Mouse (Mus musculus) hindbrain, embryonic 16.5 days (tissue): ENCODE measurements around the gene Kctd7. TPM values are rescaled to one million over a fixed set of nuclear protein-coding genes. Genes with fewer than 3 reads are reported as not detected.
A peak's percentile ranks its signal among the peaks of the same experiment; 100 is the strongest.

Experiments used
- ATAC-seq: fragments of 200-750 bp; cut with Nextera tagmentation; 2 replicates; pipeline ENCODE4 v1.8.0; 2017; ENCODE audit warnings: moderate TSS enrichment, moderate library complexity
- H3K27ac ChIP-seq: fragments of 300-500 bp; sonication (generic); 2 replicates; pipeline ENCODE4 v1.5.1; 2014; ENCODE audit warnings: low read depth, mild to moderate bottlenecking, control low read depth, low read length, moderate library complexity
- H3K27me3 ChIP-seq: fragments of 300-500 bp; sonication (generic); replicated peaks from 2 replicates; pipeline ENCODE4 v1.6.1; 2014; ENCODE audit warnings: low read length; ENCODE audit not compliant: control insufficient read depth, insufficient read depth
- H3K36me3 ChIP-seq: fragments of 300-500 bp; sonication (generic); 2 replicates; pipeline ENCODE4 v1.6.1; 2014; ENCODE audit warnings: mild to moderate bottlenecking, low read length, moderate library complexity, mixed read lengths; ENCODE audit not compliant: control insufficient read depth, insufficient read depth
- H3K4me1 ChIP-seq: fragments of 300-500 bp; sonication (generic); 2 replicates; pipeline ENCODE4 v1.6.1; 2014; ENCODE audit warnings: low read depth, low read length; ENCODE audit not compliant: control insufficient read depth, insufficient read depth
- H3K4me2 ChIP-seq: fragments of 300-500 bp; sonication (generic); 2 replicates; pipeline ENCODE4 v1.6.1; 2014; ENCODE audit warnings: mild to moderate bottlenecking, low read length, control low read depth, moderate library complexity
- H3K4me3 ChIP-seq: fragments of 300-500 bp; sonication (generic); 2 replicates; pipeline ENCODE4 v1.5.1; 2014; ENCODE audit warnings: mild to moderate bottlenecking, low read length, control low read depth, moderate library complexity
- H3K9ac ChIP-seq: fragments of 300-500 bp; sonication (generic); 2 replicates; pipeline ENCODE4 v1.6.1; 2014; ENCODE audit warnings: low read depth, mild to moderate bottlenecking, control low read depth, low read length, moderate library complexity
- H3K9me3 ChIP-seq: fragments of 300-500 bp; sonication (generic); 2 replicates; pipeline ENCODE4 v1.6.1; 2014; ENCODE audit warnings: mild to moderate bottlenecking, low read length, moderate library complexity; ENCODE audit not compliant: control insufficient read depth
- WGBS: fragments of 180-500 bp; shearing (Covaris S2); extraction: QIAGEN DNeasy Blood & Tissue Kit; methylation state at CpG from one replicate; pipeline ENCODE4 v1.1.7; 2014; 5-methylcytosine and 5-hydroxymethylcytosine counted together
- polyA plus RNA-seq: library from polyadenylated mRNA; unstranded; fragments of >200 nt; fragmentation: Nextera tagmentation; extraction: Ambion mirVana; gene quantifications from 2 replicates; pipeline ENCODE4 v1.2.1, GENCODE M21; 2015

The Kctd7 gene
- polyA plus RNA-seq, 1 experiment from 2014 or later = 19.5 TPM

DNA sequence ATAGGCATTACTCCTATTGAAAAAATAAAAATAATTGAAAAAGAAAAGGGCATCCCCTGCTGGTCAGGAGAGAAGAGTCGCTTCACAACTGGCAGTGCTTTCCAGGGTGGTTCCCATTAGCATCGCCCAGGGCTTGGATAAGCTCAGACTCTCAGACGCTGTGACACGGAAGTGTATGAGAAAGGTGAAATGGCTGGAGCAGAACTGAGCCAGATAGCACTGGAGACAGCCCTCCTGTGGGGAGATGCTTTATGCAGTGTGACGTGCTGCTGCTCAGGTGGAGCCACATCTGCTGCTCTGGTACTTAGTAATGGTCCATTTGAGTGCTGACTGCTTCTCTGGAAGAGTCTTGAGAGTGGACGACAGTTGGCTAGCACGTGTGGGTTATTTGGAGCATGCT, 35.7 kb downstream of the Kctd7 start:
- Histone ChIP-seq H3K4me2 (no peak overlapping the region), H3K9ac (no peak overlapping the region), H3K4me1 (no peaks in the 10 kb centered on the region), H3K36me3 (no peaks in the 10 kb centered on the region), H3K4me3 (no peak overlapping the region), H3K27me3 (no peaks in the 10 kb centered on the region), H3K27ac (no peak overlapping the region), H3K9me3 (no peaks in the 10 kb centered on the region)
- 58% methylated on average over 7 of the region's 7 CpGs for WGBS
- peak; percentile 42; the same call in 1 of the 2 replicates for ATAC-seq

DNA sequence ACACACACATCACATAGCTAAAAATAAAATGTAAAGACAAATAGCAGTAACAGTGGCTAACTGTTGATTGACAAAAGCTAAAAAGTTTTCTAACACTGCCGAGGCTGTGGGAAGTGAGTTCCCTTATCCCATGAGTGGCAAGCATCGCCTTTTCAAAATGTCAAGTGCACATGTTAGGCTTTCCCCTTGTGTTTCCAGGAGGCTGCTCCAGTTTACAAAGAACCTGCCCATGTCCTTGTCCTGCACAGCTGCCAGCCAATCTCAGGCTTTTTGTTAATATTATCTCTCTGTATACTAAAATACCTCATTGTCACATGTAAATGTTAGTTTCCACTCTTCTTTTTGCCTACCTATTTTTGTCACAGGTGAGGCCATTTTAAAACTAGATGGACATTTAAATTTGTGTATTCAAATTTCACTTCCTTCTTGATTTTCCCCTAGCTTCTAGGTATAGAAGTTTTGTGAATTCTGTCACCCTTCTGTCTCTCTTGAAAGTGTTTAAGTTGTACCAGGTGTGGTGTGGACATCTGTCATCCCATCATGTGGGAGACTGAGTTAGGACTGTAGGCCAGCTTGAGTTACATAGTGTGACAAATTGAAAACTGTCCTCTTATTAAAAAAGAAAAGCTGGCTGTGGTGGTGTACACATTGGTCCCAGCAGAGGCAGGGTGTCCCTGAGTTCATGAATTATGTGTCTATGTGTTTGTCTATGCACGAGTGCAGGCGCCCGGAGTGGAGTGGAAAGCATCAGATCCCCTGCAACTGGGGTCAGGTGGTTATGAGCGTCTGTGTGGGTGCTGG, 37.3 kb downstream of the Kctd7 start:
- no peaks in the 10 kb centered on the region for H3K9me3 ChIP-seq
- no peak overlapping the region for H3K4me2 ChIP-seq
- no peak overlapping the region for H3K27ac ChIP-seq
- H3K4me3 ChIP-seq = no peak overlapping the region
- ATAC-seq = no peak
- no peak overlapping the region for H3K9ac ChIP-seq
- H3K4me1 ChIP-seq = no peaks in the 10 kb centered on the region
- H3K27me3 ChIP-seq = no peaks in the 10 kb centered on the region
- H3K36me3 ChIP-seq = no peaks in the 10 kb centered on the region
- 90% methylated on average over 6 of the region's 6 CpGs for WGBS

DNA sequence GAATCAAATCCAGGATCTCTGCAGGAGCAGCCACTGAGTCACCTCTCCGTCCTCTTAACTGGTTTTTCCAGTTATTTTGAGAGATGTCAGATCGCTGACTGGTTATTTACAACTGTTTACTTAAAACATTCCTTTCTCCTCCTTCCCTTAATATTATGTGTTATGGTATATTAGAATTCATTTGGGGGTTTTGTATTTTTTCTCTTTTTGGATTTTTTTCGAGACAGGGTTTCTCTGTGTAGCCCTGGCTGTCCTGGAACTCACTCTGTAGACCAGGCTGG, 37.8 kb downstream of the Kctd7 start:
- ATAC-seq = no peak
- no peak overlapping the region for H3K4me3 ChIP-seq

DNA sequence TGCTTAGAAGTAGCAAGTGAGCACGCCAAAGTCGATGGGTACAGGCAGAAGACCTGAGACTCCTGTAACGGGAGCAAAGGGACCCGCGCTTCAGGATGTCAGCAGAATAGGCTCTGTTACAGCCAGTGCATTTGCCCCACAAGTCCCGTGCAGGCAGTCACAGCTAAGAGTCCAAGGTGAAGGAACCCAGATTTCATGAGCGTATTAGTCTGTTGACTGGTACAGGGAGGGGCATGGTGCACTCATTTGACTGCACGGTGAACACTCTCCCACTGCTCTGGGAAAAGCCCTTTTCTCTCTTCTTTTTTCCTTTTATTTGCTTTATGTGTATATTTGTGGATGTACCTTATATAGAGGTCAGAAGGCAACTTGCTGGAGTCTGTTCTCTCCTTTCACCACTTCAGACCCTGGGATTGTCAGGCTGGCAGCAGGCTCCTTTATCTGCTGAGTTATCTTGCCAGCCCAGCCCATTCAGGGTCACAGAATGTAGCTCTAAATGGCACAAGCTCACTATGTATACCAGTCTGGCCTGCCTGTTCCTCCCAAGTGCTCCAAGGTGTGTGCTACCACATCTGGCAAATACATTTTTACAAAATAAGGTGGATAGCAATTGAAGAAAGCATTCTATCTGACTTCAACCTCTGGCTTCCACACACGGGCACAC, 39.7 kb downstream of the Kctd7 start:
- no peak for ATAC-seq
- Histone ChIP-seq H3K9me3 (no peaks in the 10 kb centered on the region), H3K27ac (no peak overlapping the region), H3K4me2 (no peak overlapping the region), H3K27me3 (no peaks in the 10 kb centered on the region), H3K4me3 (no peak overlapping the region), H3K4me1 (no peaks in the 10 kb centered on the region), H3K36me3 (no peaks in the 10 kb centered on the region; the same call in 1 of the 2 replicates), H3K9ac (no peak overlapping the region)
- whole genome bisulfite sequencing = 88% methylated on average over 9 of the region's 9 CpGs

More for the DNA sequence above, 37.8 kb downstream of the Kctd7 start:
- H3K4me1 ChIP-seq = no peaks in the 10 kb centered on the region
- H3K4me2 ChIP-seq = no peak overlapping the region
- no peaks in the 10 kb centered on the region for H3K27me3 ChIP-seq
- no peaks in the 10 kb centered on the region for H3K36me3 ChIP-seq
- H3K9ac ChIP-seq = no peak overlapping the region
- no peak overlapping the region for H3K27ac ChIP-seq
- H3K9me3 ChIP-seq = no peaks in the 10 kb centered on the region
- 90% methylated on average over 3 of the region's 3 CpGs for WGBS

DNA sequence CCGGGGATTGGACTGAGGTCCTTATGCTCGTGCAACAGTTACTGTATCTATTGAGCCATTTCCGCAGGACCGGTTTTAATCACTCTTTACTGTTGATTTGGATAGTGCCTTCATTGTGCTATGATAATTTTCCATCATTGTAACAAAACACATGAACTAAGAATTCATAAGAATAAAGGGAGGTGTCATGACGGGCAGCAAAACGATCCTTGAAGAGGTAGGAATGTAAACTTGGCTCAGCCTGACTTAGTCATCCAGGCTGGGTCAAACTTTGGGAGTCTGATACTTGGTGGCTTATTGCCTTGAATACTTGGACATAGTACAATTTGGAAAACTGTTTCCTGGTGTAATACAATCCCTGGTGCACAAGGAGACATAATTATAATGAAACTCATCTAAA, 40.7 kb downstream of the Kctd7 start:
- Histone ChIP-seq H3K27me3 (no peaks in the 10 kb centered on the region), H3K4me1 (no peaks in the 10 kb centered on the region), H3K27ac (no peak overlapping the region), H3K36me3 (peaks cover 6% of the 10 kb centered on the region), H3K4me3 (no peak overlapping the region), H3K9ac (no peak overlapping the region), H3K4me2 (no peak overlapping the region), H3K9me3 (no peaks in the 10 kb centered on the region)
- no peak for ATAC-seq
- 93% methylated on average over 6 of the region's 6 CpGs for WGBS

DNA sequence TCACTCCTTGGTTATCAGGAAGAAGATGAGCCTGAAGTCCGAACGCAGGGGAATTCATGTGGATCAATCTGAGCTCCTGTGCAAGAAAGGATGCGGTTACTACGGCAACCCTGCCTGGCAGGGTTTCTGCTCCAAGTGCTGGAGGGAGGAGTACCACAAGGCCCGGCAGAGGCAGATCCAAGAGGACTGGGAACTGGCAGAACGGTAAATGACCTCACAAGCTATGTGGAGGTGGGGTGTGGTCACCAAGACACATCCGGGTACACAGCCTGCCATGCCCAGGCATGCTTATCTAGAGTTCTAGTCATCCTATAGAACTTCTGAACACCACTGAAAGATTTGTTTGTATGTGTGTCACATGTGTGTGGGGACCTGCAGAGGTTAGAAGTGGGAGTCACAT, 42.7 kb downstream of the Kctd7 start:
- no peaks in the 10 kb centered on the region for H3K27me3 ChIP-seq
- WGBS = 30% methylated on average over 7 of the region's 7 CpGs
- no peak overlapping the region for H3K4me2 ChIP-seq
- ATAC-seq = no peak
- no peak overlapping the region for H3K9ac ChIP-seq
- no peak overlapping the region for H3K4me3 ChIP-seq
- no peak overlapping the region for H3K27ac ChIP-seq
- H3K36me3 ChIP-seq = peaks cover 17% of the 10 kb centered on the region
- H3K4me1 ChIP-seq = no peaks in the 10 kb centered on the region
- no peaks in the 10 kb centered on the region for H3K9me3 ChIP-seq

DNA sequence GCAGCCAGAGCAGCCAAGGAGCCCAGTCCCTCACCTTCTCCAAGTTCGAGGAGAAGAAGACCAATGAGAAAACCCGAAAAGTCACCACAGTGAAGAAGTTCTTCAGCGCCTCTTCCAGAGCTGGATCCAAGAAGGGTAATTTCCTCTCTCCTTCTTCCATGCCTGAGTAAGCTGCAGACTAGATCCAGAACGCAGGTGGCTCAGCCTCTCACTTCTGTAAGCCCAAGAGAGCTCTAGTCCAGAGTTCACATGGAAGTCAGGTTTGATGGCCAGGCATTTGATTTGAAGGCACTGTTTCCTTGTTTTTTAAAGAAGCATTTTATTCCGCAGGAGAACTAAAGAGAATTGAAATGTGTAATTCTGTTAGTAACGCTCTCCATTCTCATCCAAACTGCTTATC, 46.2 kb downstream of the Kctd7 start:
- Histone ChIP-seq H3K27ac (no peak overlapping the region), H3K4me3 (no peak overlapping the region), H3K27me3 (no peaks in the 10 kb centered on the region), H3K36me3 (peaks cover 23% of the 10 kb centered on the region), H3K4me1 (no peaks in the 10 kb centered on the region), H3K9me3 (no peaks in the 10 kb centered on the region), H3K9ac (no peak overlapping the region), H3K4me2 (no peak overlapping the region)
- ATAC-seq = no peak
- 92% methylated on average over 6 of the region's 6 CpGs for WGBS

DNA sequence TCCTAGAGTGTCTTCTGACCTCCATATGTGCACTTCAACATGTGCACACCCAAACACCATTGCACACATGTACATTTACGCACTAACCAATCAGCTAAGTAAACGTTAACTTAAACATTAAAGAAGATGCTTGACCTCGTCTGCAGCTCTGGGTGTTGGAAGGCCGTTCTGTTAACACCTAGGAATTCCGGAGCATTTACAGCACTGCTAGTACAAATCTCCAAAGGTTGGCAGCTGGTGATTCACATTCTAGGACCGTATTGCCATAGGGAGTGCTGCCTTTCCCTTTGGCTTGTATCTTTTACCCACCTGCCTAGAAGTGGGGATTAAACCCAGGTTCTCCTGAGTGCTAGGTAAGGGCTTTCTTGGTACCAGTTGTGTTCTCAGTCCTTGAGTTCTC, 47.2 kb downstream of the Kctd7 start:
- no peak for ATAC-seq
- H3K9ac ChIP-seq = no peak overlapping the region
- WGBS = 93% methylated on average over 6 of the region's 6 CpGs
- no peak overlapping the region for H3K4me3 ChIP-seq
- H3K9me3 ChIP-seq = no peaks in the 10 kb centered on the region
- H3K4me1 ChIP-seq = no peaks in the 10 kb centered on the region
- H3K27ac ChIP-seq = no peak overlapping the region
- peaks cover 23% of the 10 kb centered on the region for H3K36me3 ChIP-seq
- H3K4me2 ChIP-seq = no peak overlapping the region
- no peaks in the 10 kb centered on the region for H3K27me3 ChIP-seq

DNA sequence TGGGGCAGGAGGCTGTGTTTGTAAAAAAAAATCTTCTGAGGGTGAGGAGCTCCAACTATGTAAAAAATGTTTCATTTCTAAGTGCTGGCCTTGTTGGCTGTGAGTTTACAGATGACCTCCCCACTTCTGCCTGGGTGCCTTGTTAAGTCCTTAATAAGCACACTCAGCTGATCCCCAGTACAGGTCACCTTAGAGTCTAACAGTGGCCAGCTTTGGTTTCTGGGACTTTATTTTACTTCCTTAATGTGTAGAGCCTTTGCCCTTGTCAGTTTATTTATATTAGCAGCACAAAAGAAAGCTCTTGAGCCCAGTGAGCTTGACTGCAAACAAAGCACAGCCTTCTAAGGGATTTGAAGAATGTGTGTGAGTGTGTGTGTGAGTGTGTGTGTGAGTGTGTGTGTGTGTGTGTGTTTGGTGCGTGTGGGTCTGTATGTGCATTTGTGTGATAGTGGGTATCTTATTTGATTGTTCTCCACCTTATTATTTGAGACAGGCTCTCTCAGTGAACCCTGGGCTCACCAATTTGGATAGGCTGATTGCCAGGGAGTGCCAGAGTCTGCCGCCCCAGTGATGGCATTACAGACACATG, 47.8 kb downstream of the Kctd7 start:
- ATAC-seq = no peak
- peaks cover 23% of the 10 kb centered on the region for H3K36me3 ChIP-seq
- no peak overlapping the region for H3K27ac ChIP-seq
- H3K4me1 ChIP-seq = no peaks in the 10 kb centered on the region
- H3K9me3 ChIP-seq = no peaks in the 10 kb centered on the region
- H3K4me2 ChIP-seq = no peak overlapping the region
- 75% methylated on average over 2 of the region's 2 CpGs for WGBS
- no peak overlapping the region for H3K4me3 ChIP-seq
- H3K9ac ChIP-seq = no peak overlapping the region
- H3K27me3 ChIP-seq = no peaks in the 10 kb centered on the region
